Mouse (Mus musculus): ENCODE results near the gene Sctr.

The Sctr gene

DNA sequence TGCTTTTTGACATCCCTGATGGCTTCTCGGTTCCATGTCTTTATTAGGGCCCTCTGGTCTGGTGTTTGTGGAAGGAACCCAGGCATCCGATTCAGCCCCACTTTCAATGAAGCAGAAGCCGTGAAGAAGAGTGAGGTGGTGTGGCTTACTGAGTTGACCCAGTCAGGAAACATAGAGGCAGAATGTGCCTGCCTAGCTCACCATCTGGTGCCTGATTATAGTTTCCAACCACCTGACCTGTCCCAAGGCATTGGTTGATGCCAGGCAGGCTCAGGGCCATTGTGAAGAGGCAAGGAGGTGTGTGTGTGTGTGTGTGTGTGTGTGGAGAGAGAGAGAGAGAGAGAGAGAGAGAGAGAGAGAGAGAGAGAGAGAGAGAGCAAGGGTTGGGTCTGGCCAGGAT, 23.8 kb downstream of the Sctr start:
- peak; percentile 41 for DNase-seq

DNA sequence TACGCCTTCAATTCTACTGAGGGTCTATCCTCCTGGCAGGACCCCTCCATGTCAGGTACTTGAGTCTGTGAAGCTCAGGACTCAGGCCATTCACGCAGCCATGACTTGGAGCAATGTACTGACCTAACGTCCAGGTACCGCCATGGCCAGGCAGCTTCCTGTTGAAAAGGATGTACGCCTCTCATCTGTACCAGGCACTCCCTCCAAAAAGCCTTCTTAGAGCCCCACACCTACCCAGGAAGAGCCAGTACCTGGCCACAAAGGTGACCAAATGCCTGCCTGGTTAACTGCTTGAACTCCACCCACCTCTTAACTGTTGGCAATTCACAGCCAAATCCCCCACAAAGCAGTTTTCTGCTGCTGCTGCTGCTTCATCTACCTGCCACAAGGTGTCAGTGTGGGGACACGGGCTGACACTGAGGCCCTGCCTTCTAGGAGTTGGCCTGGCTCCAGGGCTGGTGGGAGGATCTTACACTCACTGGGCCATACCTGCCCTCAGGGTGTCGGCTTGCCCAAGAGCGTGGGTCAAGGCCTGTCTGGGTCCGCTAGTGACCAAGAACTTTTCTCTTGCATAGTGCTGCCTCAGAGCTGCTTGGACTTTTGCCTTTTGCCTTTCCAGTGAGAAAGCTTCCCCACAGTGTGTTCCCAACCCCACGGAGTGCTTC, 26.2 kb downstream of the Sctr start:
- peak; percentile 45 for DNase-seq

DNA sequence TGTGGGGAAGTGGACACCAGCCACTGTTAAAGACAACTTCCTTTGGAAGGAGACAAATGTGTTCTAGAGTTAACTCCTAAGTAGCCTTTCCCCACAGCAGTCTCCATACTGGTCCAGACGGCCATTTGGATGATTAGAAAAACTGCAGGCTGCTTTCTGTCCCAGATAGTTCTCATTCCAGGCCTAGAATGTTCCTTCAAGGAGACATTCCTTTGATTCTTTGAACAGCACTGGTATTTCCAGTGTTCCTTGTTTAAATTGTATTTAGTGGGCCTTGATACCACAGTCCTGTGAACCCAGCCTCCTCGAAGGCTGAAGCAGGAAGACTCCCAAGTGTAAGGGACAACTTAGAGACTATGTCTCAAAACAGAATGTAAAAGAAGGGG, 26.8 kb downstream of the Sctr start:
- no peak for DNase-seq

GRCm38 (mm10) chr1:120034793-120035192, 28.1 kb downstream of the Sctr start:
- no peak for DNase-seq

- no peak for DNase-seq
Measured at GRCm38 (mm10) chr1:120035456-120036034, 28.9 kb downstream of the Sctr start.

- no peak for DNase-seq
Measured at GRCm38 (mm10) chr1:120037021-120037683, 30.5 kb downstream of the Sctr start.

DNA sequence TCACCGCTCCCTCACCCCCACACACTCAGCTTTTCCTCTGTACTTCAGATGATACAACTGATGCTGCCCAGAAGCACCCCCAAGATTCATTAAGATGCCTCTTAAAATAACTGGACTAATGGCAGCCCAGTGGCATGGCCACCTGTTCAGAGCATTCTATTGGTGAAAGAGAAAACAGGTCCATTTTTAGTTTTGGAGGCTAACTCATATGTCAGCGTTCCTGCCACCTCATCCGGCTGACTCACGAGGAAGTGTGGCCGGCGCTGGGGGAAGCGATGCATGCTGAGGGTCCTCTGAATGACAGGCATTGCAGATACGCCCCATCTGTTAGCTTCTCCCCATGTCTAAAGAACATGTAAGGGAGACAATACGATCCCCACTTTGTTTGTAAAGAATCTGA, 31.9 kb downstream of the Sctr start:
- DNase-seq, result no peak

DNA sequence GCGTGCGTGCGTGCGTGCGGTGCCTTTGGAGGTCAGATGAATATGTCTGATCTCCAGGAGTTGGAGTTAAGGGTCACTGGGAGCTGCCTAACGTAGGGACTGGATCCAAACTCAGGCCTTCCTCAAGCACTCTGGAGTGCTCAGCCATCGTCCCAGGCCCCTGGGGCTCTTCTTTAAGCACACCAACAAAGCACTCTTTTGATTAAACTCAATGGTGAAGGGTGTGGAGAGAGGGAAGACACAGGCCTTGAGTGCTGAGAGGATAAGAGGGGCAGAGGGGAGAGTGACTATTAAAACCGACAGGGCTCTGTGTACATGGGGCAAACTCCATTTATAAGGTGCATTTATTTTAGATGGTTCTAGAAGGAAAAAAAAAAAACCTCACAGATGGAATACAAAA, 35.7 kb downstream of the Sctr start:
- no peak for DNase-seq

GRCm38 (mm10) chr1:120044584-120044983, 37.9 kb downstream of the Sctr start:
- no peak for DNase-seq

DNA sequence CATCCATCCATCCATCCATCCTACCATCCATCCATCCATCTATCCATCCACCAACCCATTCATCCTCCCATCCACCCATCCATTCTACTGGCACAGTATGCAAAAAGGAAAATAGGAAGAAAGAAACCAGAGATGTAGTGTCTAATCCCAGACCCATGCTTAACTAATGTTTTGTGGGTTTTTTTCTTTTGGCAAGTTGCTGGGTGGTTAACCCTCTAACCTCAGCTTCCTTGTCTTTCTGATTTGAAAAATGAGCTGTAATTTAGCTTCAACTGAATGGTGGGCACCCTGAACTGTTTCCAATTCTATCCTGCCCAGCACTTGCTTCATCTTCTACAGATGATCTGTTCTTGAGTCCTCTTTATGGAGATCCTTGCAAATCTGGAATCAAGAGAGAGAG, 40.6 kb downstream of the Sctr start:
- no peak for DNase-seq

DNA sequence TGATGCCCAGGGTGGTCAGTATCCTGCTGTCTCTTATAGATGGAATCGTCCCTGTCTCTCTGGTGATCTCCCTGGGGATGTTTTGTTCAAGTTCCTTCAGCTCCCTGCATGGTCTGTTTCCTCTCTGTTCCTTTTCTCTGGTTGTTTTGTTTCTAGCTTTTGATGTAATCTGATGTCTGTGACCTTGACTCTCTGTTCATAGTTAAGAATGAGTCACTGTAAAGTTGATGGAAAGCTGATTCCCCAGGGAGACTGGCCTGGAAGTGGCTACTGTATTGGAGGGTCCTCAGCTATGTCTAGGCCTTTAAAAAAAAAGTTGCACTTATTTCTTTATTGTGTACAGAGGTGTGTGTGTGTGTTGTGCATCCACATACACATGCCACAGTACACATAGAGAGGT, 44.4 kb downstream of the Sctr start:
- DNase-seq, result no peak

GRCm38 (mm10) chr1:120054997-120055396, 48.3 kb downstream of the Sctr start:
- DNase-seq, result no peak

DNA sequence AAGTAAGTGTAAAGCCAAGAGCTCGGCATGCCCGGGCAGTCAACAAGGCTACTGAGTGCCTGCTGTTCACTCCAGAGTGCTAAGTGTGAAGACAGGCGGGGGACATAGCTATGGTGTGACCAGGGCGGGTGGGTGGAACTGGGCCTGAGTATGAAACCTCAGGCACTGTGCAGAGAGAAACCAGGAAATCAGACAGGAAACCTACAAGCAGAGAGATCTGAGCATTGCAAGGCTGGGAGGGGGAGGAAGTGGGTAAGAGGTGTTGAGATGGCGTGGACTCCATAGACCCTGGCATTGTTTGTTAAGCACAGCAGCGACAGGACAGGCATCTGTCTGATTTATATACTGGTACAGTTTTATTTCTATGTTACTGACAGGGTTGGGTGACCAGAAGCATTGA, 48.8 kb downstream of the Sctr start:
- no peak for DNase-seq

DNA sequence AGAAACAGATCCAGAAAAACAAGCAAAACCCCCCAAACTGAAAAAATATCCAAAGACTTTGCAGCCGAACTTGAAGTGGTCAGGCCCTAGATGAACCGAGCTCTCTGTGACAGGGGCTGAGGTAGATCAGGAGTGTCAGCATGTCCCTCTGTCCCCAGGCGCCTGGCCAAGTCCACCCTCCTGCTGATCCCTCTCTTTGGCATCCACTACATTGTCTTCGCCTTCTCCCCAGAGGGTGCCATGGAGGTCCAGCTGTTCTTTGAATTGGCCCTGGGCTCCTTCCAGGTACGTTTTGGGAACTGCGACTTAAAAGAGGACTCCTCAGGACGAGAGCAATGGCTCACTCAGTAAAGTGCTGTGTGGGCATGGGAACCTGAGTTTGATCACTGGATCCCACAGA, 49.5 kb downstream of the Sctr start:
- DNase-seq, result peak; percentile 26

- no peak for DNase-seq
Measured at GRCm38 (mm10) chr1:120057044-120057443, 50.4 kb downstream of the Sctr start.

- no peak for DNase-seq
Measured at GRCm38 (mm10) chr1:120057674-120058430, 51.2 kb downstream of the Sctr start.

DNA sequence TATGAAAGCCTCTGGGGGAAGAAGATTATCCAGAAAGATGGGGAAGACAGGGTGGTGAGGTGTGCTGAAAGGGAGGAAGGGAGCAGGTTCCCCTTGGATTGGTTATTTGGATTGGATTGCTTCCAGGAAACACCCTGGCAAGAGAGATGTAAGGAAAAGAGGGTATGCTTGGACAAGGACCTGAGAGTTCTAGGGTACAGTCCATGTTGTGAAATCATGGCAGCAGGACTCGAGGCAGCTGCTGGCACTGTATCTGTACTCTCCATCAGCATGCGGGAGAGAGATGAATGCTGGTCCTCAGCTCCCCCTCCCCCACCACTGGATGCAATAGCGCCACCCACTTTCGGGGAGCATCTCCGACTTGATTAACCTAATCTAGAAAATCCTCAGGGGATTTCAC, 54.0 kb downstream of the Sctr start:
- no peak for DNase-seq

DNA sequence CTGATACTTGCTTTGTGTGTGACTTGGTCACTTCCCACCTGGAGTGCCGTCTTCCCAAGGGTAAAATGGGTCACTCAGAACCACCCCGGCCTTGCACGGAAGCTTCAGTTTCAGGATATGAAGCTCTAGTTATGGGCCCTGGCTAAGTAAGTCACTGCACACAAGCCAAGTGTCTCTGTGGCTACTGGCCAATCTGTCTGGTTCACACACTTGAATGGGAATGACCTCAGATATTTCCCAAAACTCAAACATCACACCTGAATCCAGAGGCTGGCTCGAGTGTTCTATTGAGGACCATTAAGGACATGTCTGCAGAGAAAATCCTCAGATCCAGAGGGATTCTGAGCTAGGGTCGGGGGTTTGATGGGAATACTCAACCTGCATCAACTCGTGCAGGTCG, 55.5 kb downstream of the Sctr start:
- no peak for DNase-seq

DNA sequence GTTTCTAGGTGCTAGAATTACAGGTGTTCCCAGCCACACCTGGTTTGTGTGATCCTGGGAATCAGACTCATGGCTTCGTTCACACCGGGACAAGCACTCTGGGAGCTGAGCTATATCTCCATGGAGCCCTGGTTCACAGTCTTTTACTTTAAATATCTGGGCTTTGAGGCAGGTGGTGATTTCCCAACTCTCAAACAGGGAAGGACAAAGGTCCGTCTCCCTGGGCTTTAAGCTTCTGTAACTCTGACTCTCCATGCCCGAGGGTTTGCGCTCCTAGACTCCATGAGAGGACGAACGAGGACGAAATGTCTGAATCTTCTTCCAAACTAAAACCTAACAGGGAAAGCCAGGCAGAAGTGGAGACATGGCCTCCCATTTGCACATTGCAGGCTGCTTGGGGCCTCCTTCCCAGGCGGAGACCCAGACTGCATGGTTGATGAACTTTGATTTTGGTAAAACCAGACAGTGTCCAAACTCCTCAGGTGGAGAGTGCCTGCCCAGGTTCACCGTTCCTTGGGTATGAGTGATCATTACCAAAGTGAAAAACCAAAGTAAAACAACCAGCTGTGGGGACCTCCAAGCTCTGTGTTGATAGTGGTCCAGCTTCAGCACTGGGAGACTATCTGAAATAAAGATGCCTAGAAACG, 57.5 kb downstream of the Sctr start:
- no peak for DNase-seq

- no peak for DNase-seq
Measured at GRCm38 (mm10) chr1:120066159-120066558, 59.5 kb downstream of the Sctr start.

DNA sequence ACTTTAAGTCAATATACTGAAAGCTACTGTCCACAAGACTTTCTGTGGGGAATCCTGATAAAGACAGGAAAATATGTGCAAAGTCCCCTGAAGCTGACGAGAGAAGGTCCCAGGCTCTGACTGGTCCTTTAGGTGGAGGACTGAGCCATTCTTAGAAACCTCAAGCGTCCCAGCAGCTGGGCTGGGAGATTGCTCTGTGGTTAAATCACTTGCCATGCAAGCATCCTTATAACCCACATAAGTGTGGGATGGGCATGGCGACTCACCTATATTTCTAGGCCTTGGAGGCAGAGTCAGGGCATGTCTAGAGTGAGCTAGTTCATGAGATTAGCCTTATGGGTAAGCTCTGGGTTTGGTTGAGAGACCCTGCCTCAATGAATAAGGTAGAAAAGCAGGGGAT, 59.9 kb downstream of the Sctr start:
- DNase-seq, result no peak

DNA sequence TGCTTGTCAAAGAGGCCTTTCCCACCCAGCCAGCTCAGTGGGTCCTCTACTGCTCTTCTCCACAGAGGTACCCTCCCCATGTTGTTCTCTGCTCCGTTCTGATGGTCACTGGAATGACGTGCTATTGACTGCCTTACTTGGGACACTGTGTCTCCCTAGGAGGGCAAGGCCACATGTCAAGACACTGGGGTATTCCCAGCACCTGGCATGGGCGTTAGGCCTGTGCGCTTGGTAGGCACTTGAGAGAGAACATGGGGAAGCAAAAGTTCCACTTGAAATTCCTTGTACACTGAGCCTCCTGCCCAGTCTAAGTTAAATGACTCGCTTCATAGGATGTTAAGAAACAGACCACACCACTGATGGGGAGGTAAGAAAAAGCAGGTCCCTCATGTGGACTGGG, 62.4 kb downstream of the Sctr start:
- no peak for DNase-seq

- no peak for DNase-seq
Measured at GRCm38 (mm10) chr1:120070168-120070567, 63.5 kb downstream of the Sctr start.

Data from cerebellum, adult 8-10 months (tissue).